Mouse (Mus musculus): Measurements from ENCODE around the gene Gmeb1. TPM values are rescaled to one million over a fixed set of nuclear protein-coding genes. Genes with fewer than 3 reads are reported as not detected.

Gmeb1 gene
- polyA plus RNA-seq, 1 experiment from 2014 or later, result 28.8 TPM

DNA sequence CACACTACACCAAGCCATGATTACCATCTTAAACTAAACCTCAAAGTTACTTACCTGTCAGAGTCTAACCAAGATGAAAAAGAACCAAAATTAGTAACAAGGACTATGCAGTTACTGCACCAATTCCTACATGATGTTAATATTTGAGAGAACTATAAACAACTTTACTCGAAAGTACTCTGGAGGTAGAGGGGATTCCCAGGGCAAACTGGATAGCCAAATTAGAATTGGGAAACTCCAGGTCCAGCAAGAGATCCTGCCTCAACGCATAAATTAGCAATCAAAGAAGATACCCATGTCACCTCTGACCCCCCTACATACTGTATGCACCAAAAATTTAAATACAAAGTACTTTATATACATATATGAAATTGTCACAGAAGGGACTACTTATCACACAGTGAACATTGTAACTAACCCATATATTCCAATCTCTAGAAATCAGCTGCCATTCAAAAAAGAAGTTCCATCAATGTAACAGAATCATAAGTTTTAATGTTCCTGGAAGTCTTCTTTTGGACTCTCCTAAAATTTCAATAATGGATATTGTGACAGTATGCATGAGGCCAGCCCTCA lies 73.5 kb downstream of the Gmeb1 start:
- no peaks in the 10 kb centered on the region for H3K27me3 ChIP-seq (replicated peaks)
- peaks cover 3% of the 10 kb centered on the region; the same call in 1 of the 2 replicates for H3K4me1 ChIP-seq
- H3K9me3 ChIP-seq, result no peaks in the 10 kb centered on the region
- no peak overlapping the region for H3K27ac ChIP-seq (replicated peaks)
- peaks cover 76% of the 10 kb centered on the region for H3K36me3 ChIP-seq
- no peak overlapping the region for H3K4me3 ChIP-seq
- no peak overlapping the region for H3K4me2 ChIP-seq
- ATAC-seq (ENCODE audit: extremely low read depth, insufficient number of reproducible peaks, low FRiP score, low TSS enrichment), result no peak
- 91% methylated on average over 2 of the region's 2 CpGs for WGBS
- no peak overlapping the region for H3K9ac ChIP-seq

- WGBS, result 88% methylated on average over 3 of the region's 3 CpGs
- H3K4me2 ChIP-seq, result no peak overlapping the region
- no peaks in the 10 kb centered on the region for H3K9me3 ChIP-seq
- H3K4me3 ChIP-seq, result no peak overlapping the region
- no peak overlapping the region for H3K9ac ChIP-seq
- H3K36me3 ChIP-seq, result peaks cover 66% of the 10 kb centered on the region
- no peaks in the 10 kb centered on the region for H3K4me1 ChIP-seq
- H3K27ac ChIP-seq (replicated peaks), result no peak overlapping the region
- H3K27me3 ChIP-seq (replicated peaks), result no peaks in the 10 kb centered on the region
- no peak for ATAC-seq (ENCODE audit: extremely low read depth, insufficient number of reproducible peaks, low FRiP score, low TSS enrichment)
These were observed 78.2 kb downstream of the Gmeb1 start for GRCm38 (mm10) chr4:132183162-132183561.

GRCm38 (mm10) chr4:132181721-132182658 lies 79.4 kb downstream of the Gmeb1 start:
- H3K9me3 ChIP-seq, result no peaks in the 10 kb centered on the region
- H3K4me2 ChIP-seq, result no peak overlapping the region
- H3K27ac ChIP-seq (replicated peaks), result no peak overlapping the region
- peaks cover 55% of the 10 kb centered on the region for H3K36me3 ChIP-seq
- no peaks in the 10 kb centered on the region for H3K4me1 ChIP-seq
- ATAC-seq (ENCODE audit: extremely low read depth, insufficient number of reproducible peaks, low FRiP score, low TSS enrichment), result no peak
- no peak overlapping the region for H3K4me3 ChIP-seq
- H3K27me3 ChIP-seq (replicated peaks), result no peaks in the 10 kb centered on the region
- WGBS, result 64% methylated on average over 22 of the region's 22 CpGs
- H3K9ac ChIP-seq, result no peak overlapping the region

DNA sequence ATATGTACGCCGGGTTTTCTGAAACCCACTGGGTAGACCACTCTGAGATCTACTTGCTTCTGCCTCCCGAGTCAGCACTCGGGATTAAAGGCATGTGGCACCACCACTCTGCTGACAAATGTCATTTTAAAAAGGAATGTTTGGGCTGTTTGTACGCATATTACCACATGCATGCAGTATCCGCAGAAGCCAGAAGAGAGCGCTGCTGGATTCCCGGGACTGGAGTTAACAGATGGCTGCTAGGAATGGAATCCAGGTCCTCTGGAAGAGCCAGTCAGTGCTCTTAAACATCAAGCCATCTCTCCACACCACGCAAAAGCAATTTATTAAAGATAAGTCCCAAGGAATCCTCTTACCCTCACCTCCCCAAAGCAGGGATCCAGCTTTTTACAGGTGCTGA lies 80.7 kb downstream of the Gmeb1 start:
- Histone ChIP-seq H3K4me1 (no peaks in the 10 kb centered on the region), H3K27me3 (replicated peaks) (no peaks in the 10 kb centered on the region), H3K9ac (no peak overlapping the region), H3K4me2 (no peak overlapping the region), H3K4me3 (no peak overlapping the region), H3K9me3 (no peaks in the 10 kb centered on the region), H3K27ac (replicated peaks) (no peak overlapping the region), H3K36me3 (peaks cover 49% of the 10 kb centered on the region)
- no peak for ATAC-seq (ENCODE audit: extremely low read depth, insufficient number of reproducible peaks, low FRiP score, low TSS enrichment)
- WGBS, result 74% methylated on average over 9 of the region's 9 CpGs

DNA sequence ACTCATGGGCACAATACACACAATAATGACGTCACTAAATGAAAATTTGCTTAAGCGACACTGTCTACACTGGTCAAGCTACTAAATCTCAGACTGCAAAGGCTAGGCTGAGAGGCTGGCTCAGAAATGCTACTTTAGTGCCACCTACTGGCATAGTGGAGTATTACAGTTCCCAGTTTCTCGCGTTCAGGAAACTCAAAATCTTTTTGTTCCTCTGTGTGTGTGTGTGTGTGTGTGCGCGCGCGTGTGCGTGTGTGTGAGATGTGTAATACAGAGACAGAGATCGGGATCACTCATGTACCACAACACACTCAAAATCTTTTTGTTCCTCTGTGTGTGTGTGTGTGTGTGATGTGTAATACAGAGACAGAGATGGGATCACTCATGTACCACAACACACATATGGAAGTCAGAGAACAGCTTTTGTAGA lies 82.8 kb downstream of the Gmeb1 start:
- Histone ChIP-seq H3K9ac (no peak overlapping the region), H3K36me3 (peaks cover 29% of the 10 kb centered on the region), H3K27me3 (replicated peaks) (no peaks in the 10 kb centered on the region), H3K4me3 (no peak overlapping the region), H3K4me2 (no peak overlapping the region), H3K4me1 (no peaks in the 10 kb centered on the region), H3K27ac (replicated peaks) (no peak overlapping the region), H3K9me3 (no peaks in the 10 kb centered on the region)
- WGBS, result 7% methylated on average over 10 of the region's 10 CpGs
- no peak for ATAC-seq (ENCODE audit: extremely low read depth, insufficient number of reproducible peaks, low FRiP score, low TSS enrichment)

GRCm38 (mm10) chr4:132176474-132176873 lies 84.9 kb downstream of the Gmeb1 start:
- no peak overlapping the region for H3K9ac ChIP-seq
- no peak overlapping the region for H3K4me3 ChIP-seq
- no peaks in the 10 kb centered on the region for H3K4me1 ChIP-seq
- no peak overlapping the region for H3K27ac ChIP-seq (replicated peaks)
- no peaks in the 10 kb centered on the region for H3K9me3 ChIP-seq
- H3K36me3 ChIP-seq, result peaks cover 10% of the 10 kb centered on the region
- H3K27me3 ChIP-seq (replicated peaks), result no peaks in the 10 kb centered on the region; the same call in 1 of the 2 replicates
- ATAC-seq (ENCODE audit: extremely low read depth, insufficient number of reproducible peaks, low FRiP score, low TSS enrichment), result no peak
- WGBS, result 56% methylated on average over 10 of the region's 10 CpGs
- no peak overlapping the region for H3K4me2 ChIP-seq

Small RNAs within 50 kb of the gene (microRNA-seq; reads per million reads assigned to microRNA genes)
- gene Gm22033, result not detected

Other genes with a start within 250 kb of the Gmeb1 start
- 0.08 and 0.13 TPM in 2 replicates for gene Gm10300, start 186.9 kb downstream of the Gmeb1 start, polyA plus RNA-seq (2015; fragmentation: Nextera tagmentation; extraction: Ambion mirVana)
- gene Epb41, start 186.3 kb downstream of the Gmeb1 start, polyA plus RNA-seq (2015; fragmentation: Nextera tagmentation; extraction: Ambion mirVana), result 58.5 and 76.5 TPM in 2 replicates
- 0.96 and 1.3 TPM in 2 replicates for gene Oprd1, start 117.1 kb downstream of the Gmeb1 start, polyA plus RNA-seq (2015; fragmentation: Nextera tagmentation; extraction: Ambion mirVana)
- 58.8 and 60.8 TPM in 2 replicates for gene Ythdf2, start 49.3 kb downstream of the Gmeb1 start, polyA plus RNA-seq (2015; fragmentation: Nextera tagmentation; extraction: Ambion mirVana)
- 26.6 and 33.6 TPM in 2 replicates for gene Taf12, start 12.8 kb upstream of the Gmeb1 start, polyA plus RNA-seq (2015; fragmentation: Nextera tagmentation; extraction: Ambion mirVana)
- 1.1 and 1.8 TPM in 2 replicates for gene Rab42, start 41.8 kb upstream of the Gmeb1 start, polyA plus RNA-seq (2015; fragmentation: Nextera tagmentation; extraction: Ambion mirVana)
- 61.9 and 74.4 TPM in 2 replicates for gene Trnau1ap, start 67.9 kb upstream of the Gmeb1 start, polyA plus RNA-seq (2015; fragmentation: Nextera tagmentation; extraction: Ambion mirVana)
- 37.6 and 42.1 TPM in 2 replicates for gene Rcc1, start 92.0 kb upstream of the Gmeb1 start, polyA plus RNA-seq (2015; fragmentation: Nextera tagmentation; extraction: Ambion mirVana)
- gene Phactr4, start 160.9 kb upstream of the Gmeb1 start, polyA plus RNA-seq (2015; fragmentation: Nextera tagmentation; extraction: Ambion mirVana), result 15.9 and 16.7 TPM in 2 replicates
- 13.9 and 15.8 TPM in 2 replicates for gene Med18, start 202.3 kb upstream of the Gmeb1 start, polyA plus RNA-seq (2015; fragmentation: Nextera tagmentation; extraction: Ambion mirVana)
- gene Sesn2, start 248.9 kb upstream of the Gmeb1 start, polyA plus RNA-seq (2015; fragmentation: Nextera tagmentation; extraction: Ambion mirVana), result 7.3 and 8.4 TPM in 2 replicates

All from heart, embryonic 13.5 days (tissue).